Mouse (Mus musculus) embryonic facial prominence, embryonic 13.5 days (tissue): ENCODE results near the gene Elmsan1. TPM values are rescaled to one million over a fixed set of nuclear protein-coding genes. Genes with fewer than 3 reads are reported as not detected.
A peak's percentile ranks its signal among the peaks of the same experiment; 100 is the strongest.

Experiments
- ATAC-seq: fragments of 200-750 bp; cut with Nextera tagmentation; 2 replicates; pipeline ENCODE4 v1.8.0; 2017; ENCODE audit warnings: low read depth; ENCODE audit not compliant: insufficient number of reproducible peaks, insufficient read depth, low FRiP score, low TSS enrichment
- H3K27ac ChIP-seq: fragments of 300-500 bp; sonication (generic); 2 replicates; pipeline ENCODE4 v1.5.1; 2015; ENCODE audit warnings: moderate library complexity, mild to moderate bottlenecking, inconsistent platforms
- H3K27me3 ChIP-seq: fragments of 300-500 bp; sonication (generic); 2 replicates; pipeline ENCODE4 v1.6.1; 2015; ENCODE audit warnings: mild to moderate bottlenecking, inconsistent platforms
- H3K36me3 ChIP-seq: fragments of 300-500 bp; sonication (generic); 2 replicates; pipeline ENCODE4 v1.6.1; 2015; ENCODE audit warnings: mild to moderate bottlenecking, inconsistent platforms
- H3K4me1 ChIP-seq: fragments of 300-500 bp; sonication (generic); 2 replicates; pipeline ENCODE4 v1.6.1; 2015; ENCODE audit warnings: inconsistent platforms
- H3K4me2 ChIP-seq: fragments of 300-500 bp; sonication (generic); 2 replicates; pipeline ENCODE4 v1.6.1; 2015; ENCODE audit warnings: moderate library complexity, mild to moderate bottlenecking, inconsistent platforms
- H3K4me3 ChIP-seq: fragments of 300-500 bp; sonication (generic); 2 replicates; pipeline ENCODE4 v1.5.1; 2015; ENCODE audit warnings: mild to moderate bottlenecking, inconsistent platforms
- H3K9ac ChIP-seq: fragments of 300-500 bp; sonication (generic); 2 replicates; pipeline ENCODE4 v1.6.1; 2015; ENCODE audit warnings: mild to moderate bottlenecking, inconsistent platforms
- H3K9me3 ChIP-seq: fragments of 300-500 bp; sonication (generic); 2 replicates; pipeline ENCODE4 v1.6.1; 2016; ENCODE audit warnings: inconsistent platforms
- WGBS: fragments of 180-500 bp; shearing (Covaris S2); methylation state at CpG from one replicate; pipeline ENCODE4 v1.1.7; 2015; ENCODE audit warnings: mixed read lengths; 5-methylcytosine and 5-hydroxymethylcytosine counted together
- polyA plus RNA-seq: library from polyadenylated mRNA; unstranded; fragments of >200 nt; fragmentation: Nextera tagmentation; extraction: Ambion mirVana; gene quantifications from 2 replicates; pipeline ENCODE4 v1.2.1, GENCODE M21; 2015

Elmsan1 gene
- polyA plus RNA-seq, 1 experiment from 2014 or later = 11.1 TPM

DNA sequence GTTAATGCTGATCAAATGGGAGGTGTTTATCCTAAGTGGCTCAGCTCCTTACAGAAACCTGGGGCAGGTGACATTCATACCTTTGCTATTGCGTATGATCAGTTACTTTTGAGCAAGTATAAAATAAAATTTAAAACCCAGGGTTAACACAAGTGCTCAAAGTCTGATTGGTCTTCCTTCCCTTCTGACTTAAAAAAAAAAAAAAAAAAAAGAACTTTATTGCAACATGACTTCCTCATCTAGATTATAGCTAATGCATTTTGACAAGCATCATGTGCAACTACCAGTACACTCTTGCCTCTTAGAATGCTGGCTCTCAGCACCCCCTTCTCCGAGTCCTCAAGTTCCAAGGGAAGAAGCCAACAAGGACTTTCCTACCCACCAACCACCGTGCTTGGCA lies 46.5 kb downstream of the Elmsan1 start:
- no peak overlapping the region for H3K4me3 ChIP-seq
- 89% methylated on average over 3 of the region's 3 CpGs for WGBS
- H3K27ac ChIP-seq = no peak overlapping the region
- H3K4me1 ChIP-seq = peaks cover 34% of the 10 kb centered on the region
- no peak overlapping the region for H3K9ac ChIP-seq
- peaks cover 42% of the 10 kb centered on the region for H3K36me3 ChIP-seq
- H3K4me2 ChIP-seq = no peak overlapping the region
- no peak for ATAC-seq
- no peaks in the 10 kb centered on the region for H3K9me3 ChIP-seq
- H3K27me3 ChIP-seq = no peaks in the 10 kb centered on the region

DNA sequence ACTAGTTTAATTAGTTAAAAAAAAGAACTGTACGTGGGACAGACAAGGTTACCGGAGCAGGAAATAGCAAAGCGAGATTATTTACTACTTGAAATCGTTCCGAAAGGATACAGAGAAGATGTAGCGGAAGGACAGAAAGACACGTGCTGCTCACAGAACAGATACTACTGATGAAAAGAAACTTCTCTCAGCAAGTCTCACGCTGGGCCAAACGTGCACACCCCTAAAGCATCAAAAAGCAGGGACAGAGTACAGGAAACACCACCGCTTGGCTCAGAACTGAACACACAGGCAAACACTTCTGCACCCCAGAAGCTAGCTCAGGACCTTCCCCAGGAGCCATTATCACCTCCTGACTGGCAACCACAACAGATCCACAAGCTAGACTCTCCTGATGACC lies 48.1 kb downstream of the Elmsan1 start:
- Histone ChIP-seq H3K36me3 (peaks cover 42% of the 10 kb centered on the region), H3K9me3 (no peaks in the 10 kb centered on the region), H3K27ac (no peak overlapping the region), H3K4me1 (peaks cover 32% of the 10 kb centered on the region), H3K4me3 (no peak overlapping the region), H3K27me3 (no peaks in the 10 kb centered on the region), H3K9ac (no peak overlapping the region), H3K4me2 (no peak overlapping the region)
- WGBS = 89% methylated on average over 10 of the region's 10 CpGs
- ATAC-seq = no peak

DNA sequence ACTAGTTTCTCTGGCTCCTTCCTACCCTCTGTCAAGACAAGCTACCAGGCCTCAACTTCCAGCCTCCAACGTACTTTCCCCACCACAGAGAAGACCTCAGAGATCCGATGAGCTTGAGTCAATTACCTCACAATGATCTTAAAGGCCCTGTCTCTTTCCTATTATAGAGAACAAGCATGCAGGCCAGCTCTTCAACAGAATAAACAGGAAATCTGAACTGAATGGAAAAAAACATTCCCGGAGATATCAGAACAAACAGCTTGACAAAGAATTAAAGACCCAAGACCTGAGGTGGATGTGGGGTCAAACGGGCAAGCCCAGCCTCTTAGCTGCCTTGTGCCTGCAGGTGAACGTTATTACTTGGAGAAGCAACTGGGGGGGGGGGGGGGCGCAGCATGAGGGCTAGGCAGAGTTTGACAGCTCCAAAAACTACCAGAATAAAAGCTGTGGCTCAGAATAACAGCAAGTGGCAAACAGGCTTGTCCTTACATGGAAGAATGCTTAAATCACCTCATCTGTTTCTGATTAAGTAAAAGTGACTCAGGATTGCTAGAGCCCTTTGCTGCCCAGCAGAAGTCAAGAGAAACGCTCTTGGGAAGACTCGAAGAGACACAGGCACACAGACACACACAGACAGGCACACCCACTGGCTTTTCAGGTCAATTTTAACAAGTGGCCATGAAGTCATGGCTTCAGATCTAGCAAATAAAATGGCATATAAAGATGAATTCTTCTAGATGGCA lies 52.9 kb downstream of the Elmsan1 start:
- Histone ChIP-seq H3K9me3 (no peaks in the 10 kb centered on the region), H3K36me3 (peaks cover 36% of the 10 kb centered on the region), H3K9ac (no peak overlapping the region), H3K27me3 (no peaks in the 10 kb centered on the region), H3K4me1 (peaks cover 30% of the 10 kb centered on the region), H3K4me2 (no peak overlapping the region), H3K27ac (peak overlapping the region; percentile 68), H3K4me3 (no peak overlapping the region)
- 24% methylated on average over 8 of the region's 8 CpGs for WGBS
- ATAC-seq = no peak

DNA sequence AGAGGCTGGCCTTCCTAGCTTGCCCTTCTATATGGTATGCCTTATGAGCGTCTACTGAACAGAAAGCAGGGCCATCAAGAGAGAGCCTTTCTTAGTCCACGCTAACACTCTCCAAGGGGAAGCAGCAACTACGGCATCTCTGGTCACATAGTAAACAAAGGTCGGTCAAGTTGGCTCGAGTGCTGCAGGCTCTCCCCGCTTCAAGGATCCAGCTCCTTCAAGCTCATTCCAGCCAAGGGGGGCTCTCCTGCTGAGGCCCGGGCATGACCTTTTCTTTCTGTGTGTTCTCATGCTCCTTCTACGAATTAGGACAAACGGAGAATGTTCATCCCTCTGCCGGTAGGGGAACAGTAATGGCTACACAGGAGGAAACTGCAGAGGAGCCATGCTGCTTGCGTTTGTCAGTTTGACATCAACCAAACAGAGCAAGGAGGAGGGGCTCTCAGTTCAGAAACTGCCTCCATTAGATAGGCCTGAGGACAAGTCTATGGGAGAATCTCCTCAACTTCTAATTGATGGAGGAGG lies 55.0 kb downstream of the Elmsan1 start:
- H3K27me3 ChIP-seq = no peaks in the 10 kb centered on the region
- no peak for ATAC-seq
- H3K36me3 ChIP-seq = peaks cover 47% of the 10 kb centered on the region
- no peak overlapping the region for H3K27ac ChIP-seq
- H3K9me3 ChIP-seq = no peaks in the 10 kb centered on the region
- peaks cover 30% of the 10 kb centered on the region for H3K4me1 ChIP-seq
- H3K4me2 ChIP-seq = no peak overlapping the region
- 88% methylated on average over 11 of the region's 11 CpGs for WGBS
- H3K4me3 ChIP-seq = no peak overlapping the region
- no peak overlapping the region for H3K9ac ChIP-seq

DNA sequence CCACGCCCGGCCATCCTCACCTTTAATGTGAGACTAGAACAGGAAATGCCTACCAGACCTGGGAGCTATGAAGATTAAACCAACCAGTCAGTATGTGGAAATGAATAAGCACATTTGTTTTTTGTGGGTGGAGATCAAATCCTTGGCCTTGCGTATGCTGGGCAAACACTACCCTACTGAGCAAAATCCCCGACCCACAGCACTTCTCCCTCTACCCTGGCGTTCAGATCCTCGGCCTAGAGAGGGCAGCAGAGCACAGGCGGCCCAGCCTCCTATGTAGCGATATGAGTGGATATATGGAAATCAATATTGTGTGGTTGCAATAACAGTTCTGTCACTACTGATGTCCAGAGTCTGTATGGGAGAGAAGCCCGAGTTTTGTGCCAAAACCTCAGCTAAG lies 55.5 kb downstream of the Elmsan1 start:
- no peak overlapping the region for H3K4me2 ChIP-seq
- H3K36me3 ChIP-seq = peaks cover 52% of the 10 kb centered on the region
- WGBS = 86% methylated on average over 9 of the region's 9 CpGs
- H3K9me3 ChIP-seq = no peaks in the 10 kb centered on the region
- H3K27me3 ChIP-seq = no peaks in the 10 kb centered on the region
- H3K4me3 ChIP-seq = no peak overlapping the region
- ATAC-seq = no peak
- no peak overlapping the region for H3K9ac ChIP-seq
- H3K4me1 ChIP-seq = peaks cover 30% of the 10 kb centered on the region
- no peak overlapping the region for H3K27ac ChIP-seq

DNA sequence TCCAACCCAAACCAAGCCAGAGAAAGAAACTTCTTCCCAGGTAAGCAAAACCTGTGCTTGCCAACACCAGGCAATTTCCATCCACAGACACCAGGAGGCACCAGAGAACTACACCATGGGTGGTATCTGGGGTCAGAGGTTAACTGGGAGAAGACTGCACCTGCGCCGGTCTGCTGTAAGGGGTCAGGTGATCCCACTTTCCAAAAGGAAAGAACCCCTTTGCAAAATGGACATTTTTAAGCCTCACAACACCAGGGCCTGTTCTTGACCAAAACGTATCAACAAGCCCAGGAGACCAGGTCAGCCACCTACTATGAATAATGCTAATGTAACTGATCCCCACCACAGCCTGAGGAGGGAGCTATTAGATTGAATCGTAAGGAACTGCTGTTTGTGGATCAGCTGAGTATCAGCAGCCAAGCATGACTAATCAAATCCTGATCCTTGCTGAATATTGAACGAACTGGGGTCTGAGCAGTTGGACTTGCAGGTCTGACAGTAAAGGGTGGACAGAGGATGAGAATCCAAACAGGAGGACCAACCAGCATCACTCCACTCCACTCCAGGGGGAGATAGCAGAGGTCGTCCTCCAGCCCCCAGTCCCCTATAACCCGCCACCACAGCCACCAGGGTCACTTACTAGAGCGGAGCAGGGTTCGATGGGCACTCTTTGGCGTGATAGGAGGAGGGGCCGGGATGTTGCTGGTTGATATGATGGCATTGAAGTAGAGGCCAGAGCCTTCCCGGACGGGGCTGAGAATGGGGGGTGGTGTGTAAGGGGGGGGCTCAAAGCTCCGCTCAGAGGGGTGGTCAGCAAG lies 56.9 kb downstream of the Elmsan1 start:
- no peak overlapping the region for H3K27ac ChIP-seq
- H3K36me3 ChIP-seq = peaks cover 63% of the 10 kb centered on the region
- H3K4me1 ChIP-seq = peaks cover 27% of the 10 kb centered on the region
- no peak overlapping the region for H3K4me3 ChIP-seq
- 67% methylated on average over 14 of the region's 14 CpGs for WGBS
- H3K4me2 ChIP-seq = no peak overlapping the region
- H3K9ac ChIP-seq = no peak overlapping the region
- H3K27me3 ChIP-seq = no peaks in the 10 kb centered on the region
- H3K9me3 ChIP-seq = no peaks in the 10 kb centered on the region
- peak; percentile 40; the same call in 1 of the 2 replicates for ATAC-seq

DNA sequence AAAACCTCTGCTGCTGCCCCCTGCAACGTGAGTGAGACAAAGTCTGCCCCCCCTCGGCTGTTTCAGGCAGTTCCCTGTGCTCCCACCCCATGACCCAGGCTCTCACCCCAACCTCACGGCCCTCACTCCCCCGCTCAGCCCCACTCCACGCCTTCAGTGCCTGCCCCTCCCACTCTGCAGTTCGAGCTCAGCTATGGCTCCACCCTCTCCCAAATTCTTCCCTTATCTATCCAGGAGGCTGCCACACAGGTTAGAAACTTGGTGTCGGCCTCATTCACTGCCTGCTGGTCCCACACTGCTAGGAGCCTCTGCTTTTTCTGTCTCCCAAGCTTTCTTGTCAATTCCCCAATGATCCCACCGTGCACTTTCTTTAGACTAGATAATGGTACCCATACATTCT lies 57.6 kb downstream of the Elmsan1 start:
- no peak for ATAC-seq
- no peak overlapping the region for H3K9ac ChIP-seq

DNA sequence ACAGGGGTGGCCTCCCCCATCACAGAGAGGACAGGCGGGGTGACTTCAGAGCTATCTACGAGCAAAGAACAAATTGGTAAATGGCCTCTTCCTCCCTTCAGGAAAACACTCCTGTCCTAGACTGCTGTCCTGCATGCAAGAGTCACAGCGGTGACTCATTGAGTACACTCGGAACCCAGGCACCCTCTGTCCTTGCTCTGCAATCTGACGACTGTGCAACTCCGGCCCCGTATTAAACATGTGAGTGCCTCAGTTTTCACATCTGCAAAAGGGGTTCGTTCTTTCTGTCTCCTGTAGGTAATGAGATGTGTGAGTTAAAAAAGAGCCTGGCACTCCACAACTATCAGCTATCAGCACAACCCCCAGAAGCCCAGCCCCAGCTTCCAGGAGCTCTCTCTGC lies 58.2 kb downstream of the Elmsan1 start:
- no peaks in the 10 kb centered on the region for H3K27me3 ChIP-seq
- no peak overlapping the region for H3K4me3 ChIP-seq
- no peak overlapping the region for H3K9ac ChIP-seq
- no peak overlapping the region for H3K4me2 ChIP-seq
- peaks cover 14% of the 10 kb centered on the region for H3K4me1 ChIP-seq
- no peak overlapping the region for H3K27ac ChIP-seq
- no peak for ATAC-seq
- H3K36me3 ChIP-seq = peaks cover 73% of the 10 kb centered on the region
- no peaks in the 10 kb centered on the region for H3K9me3 ChIP-seq
- WGBS = 93% methylated on average over 8 of the region's 8 CpGs

More for the DNA sequence above, 57.6 kb downstream of the Elmsan1 start:
- H3K9me3 ChIP-seq = no peaks in the 10 kb centered on the region
- H3K27me3 ChIP-seq = no peaks in the 10 kb centered on the region
- H3K4me1 ChIP-seq = peaks cover 21% of the 10 kb centered on the region
- 76% methylated on average over 8 of the region's 8 CpGs for WGBS
- no peak overlapping the region for H3K4me2 ChIP-seq
- no peak overlapping the region for H3K4me3 ChIP-seq
- H3K27ac ChIP-seq = no peak overlapping the region
- peaks cover 70% of the 10 kb centered on the region for H3K36me3 ChIP-seq

DNA sequence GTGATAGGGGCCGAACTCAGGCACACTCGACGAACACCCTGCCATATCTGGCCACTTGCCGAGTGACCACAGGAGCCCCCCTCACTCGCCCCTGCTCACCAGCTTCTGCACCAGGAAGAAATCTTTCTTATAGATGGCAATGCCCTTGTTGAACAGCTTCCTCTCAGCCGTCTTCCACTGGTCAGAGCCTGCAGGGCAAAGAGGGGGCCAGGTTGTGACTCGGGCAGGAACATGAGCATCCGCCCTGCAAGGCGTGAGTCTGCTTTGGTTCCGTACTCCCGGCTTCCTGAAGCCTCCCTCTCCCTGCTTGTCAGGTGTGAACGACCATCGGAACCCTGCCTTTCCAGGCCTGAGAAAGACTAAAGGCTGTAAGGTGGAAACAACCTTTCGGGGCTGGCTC lies 60.5 kb downstream of the Elmsan1 start:
- ATAC-seq = no peak
- Histone ChIP-seq H3K9ac (no peak overlapping the region), H3K9me3 (no peaks in the 10 kb centered on the region), H3K36me3 (peaks cover 79% of the 10 kb centered on the region), H3K27ac (no peak overlapping the region), H3K4me3 (no peak overlapping the region), H3K4me2 (no peak overlapping the region), H3K4me1 (peaks cover 11% of the 10 kb centered on the region), H3K27me3 (no peaks in the 10 kb centered on the region)
- WGBS = 93% methylated on average over 14 of the region's 14 CpGs

DNA sequence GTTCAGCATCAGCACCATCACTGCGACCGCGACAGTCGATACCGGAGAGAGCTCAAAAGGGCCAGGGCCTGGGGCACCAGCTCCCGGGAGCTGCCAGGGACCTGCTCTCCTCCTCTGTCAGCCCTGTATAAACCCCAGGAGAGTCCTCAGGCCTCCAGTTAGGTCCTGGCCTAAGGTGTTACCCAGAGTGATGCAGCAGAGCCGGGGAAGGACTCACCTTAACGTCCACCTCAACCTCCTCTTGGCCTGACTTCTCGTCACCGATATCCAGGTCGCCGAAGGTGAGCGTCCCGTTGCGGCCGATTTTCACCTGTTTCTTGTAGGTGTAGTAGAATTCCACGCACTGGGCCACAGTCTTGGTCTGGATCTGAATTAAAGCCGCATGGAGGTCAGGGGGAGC lies 62.5 kb downstream of the Elmsan1 start:
- WGBS = 91% methylated on average over 18 of the region's 18 CpGs

DNA sequence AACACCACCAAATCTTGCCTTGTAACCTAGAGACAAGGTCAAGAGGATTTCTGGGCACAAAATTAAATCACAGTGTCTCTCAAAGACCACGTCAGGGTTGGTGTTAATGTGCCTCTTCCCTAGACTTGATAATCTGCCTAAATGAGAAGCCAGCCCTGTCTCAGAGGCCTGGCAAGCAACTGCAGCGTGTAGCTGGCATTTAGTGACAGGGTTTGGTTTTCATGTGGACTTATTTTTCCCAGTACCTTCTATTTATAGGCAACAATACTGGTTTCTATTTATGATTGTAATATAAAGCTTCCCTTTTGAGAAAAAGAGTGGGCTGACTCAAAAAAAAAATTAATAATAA lies 63.2 kb downstream of the Elmsan1 start:
- no peak for ATAC-seq
- no peaks in the 10 kb centered on the region for H3K9me3 ChIP-seq
- H3K4me1 ChIP-seq = peaks cover 7% of the 10 kb centered on the region
- H3K9ac ChIP-seq = no peak overlapping the region
- H3K4me2 ChIP-seq = no peak overlapping the region
- H3K36me3 ChIP-seq = peaks cover 87% of the 10 kb centered on the region
- H3K4me3 ChIP-seq = no peak overlapping the region
- H3K27me3 ChIP-seq = no peaks in the 10 kb centered on the region
- WGBS = 78% methylated on average over 2 of the region's 2 CpGs
- H3K27ac ChIP-seq = no peak overlapping the region

More for the DNA sequence above, 62.5 kb downstream of the Elmsan1 start:
- Histone ChIP-seq H3K36me3 (peaks cover 87% of the 10 kb centered on the region), H3K9me3 (no peaks in the 10 kb centered on the region), H3K27ac (no peak overlapping the region), H3K27me3 (no peaks in the 10 kb centered on the region), H3K4me2 (no peak overlapping the region), H3K9ac (no peak overlapping the region), H3K4me1 (no peaks in the 10 kb centered on the region; the same call in 1 of the 2 replicates), H3K4me3 (no peak overlapping the region)
- no peak for ATAC-seq
